Mouse (Mus musculus) small intestine, adult 2 months (tissue): ENCODE measurements at regions not wholly inside any gene's neighbourhood (a gene's known extent, or its start where the extent isn't known, plus 50 kb on each side); places are given as distances from the start of the nearest gene placed in this dataset.

Experiments used
- CTCF ChIP-seq: fragments of 200-500 bp; IDR thresholded peaks from 2 replicates; pipeline ENCODE4 v1.5.1; 2012; ENCODE audit warnings: low read depth, mild to moderate bottlenecking, control low read depth, inconsistent platforms, low read length, moderate library complexity, mixed read lengths; ENCODE audit not compliant: insufficient replicate concordance, insufficient read length; ENCODE audit errors: extremely low read depth
- POLR2A ChIP-seq: fragments of 200-500 bp; IDR thresholded peaks from 2 replicates; pipeline ENCODE4 v1.6.1; 2012; ENCODE audit warnings: low read depth, mild to moderate bottlenecking, control low read depth, inconsistent platforms, low read length, moderate library complexity

DNA sequence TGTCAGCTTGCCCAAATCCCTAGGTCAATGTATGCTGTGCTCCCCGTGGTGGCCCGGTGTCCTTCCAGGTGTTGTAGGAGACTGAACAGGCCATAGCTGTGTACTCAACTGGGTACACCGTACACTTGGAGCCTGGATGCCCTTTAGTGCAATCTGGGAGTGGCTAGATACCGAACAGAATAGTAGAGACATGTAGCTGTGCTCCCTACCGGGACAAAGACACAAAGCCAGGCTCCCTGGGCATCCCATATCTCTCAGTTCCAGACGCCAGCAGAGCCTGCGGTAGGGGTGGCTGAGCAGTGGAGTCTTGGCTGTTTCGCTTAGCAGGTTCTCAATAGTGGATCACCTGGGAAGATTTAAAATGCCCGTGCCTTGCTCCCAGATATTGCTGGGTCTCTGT lies 136.7 kb upstream of the Ubl3 start:
- TF ChIP-seq CTCF (no peak), POLR2A (no peak)
